Mouse (Mus musculus): Measurements from ENCODE around the gene Olfr1155. TPM values are rescaled to one million over a fixed set of nuclear protein-coding genes. Genes with fewer than 3 reads are reported as not detected.

Gene Olfr1155
- polyA plus RNA-seq (2012; rRNA removed) = not detected in 2 replicates
- polyA plus RNA-seq (2014; fragmentation: Nextera tagmentation; extraction: Ambion mirVana) = not detected in 2 replicates

- Histone ChIP-seq H3K9me3 (ENCODE audit: control insufficient read depth, low read length) (no peaks in the 10 kb centered on the region), H3K4me3 (ENCODE audit: insufficient read depth in 1 of 2, low read depth in 2 of 2, low read length in 2 of 2) (no peak within 1 kb of the TSS), H3K4me2 (ENCODE audit: low read depth) (no peak within 1 kb of the TSS), H3K4me1 (replicated peaks; ENCODE audit: control insufficient read depth in 2 of 2, insufficient read depth in 2 of 2, low read length in 1 of 2) (no peaks in the 10 kb centered on the region), H3K9ac (replicated peaks) (no peak within 1 kb of the TSS), H3K27me3 (ENCODE audit: control insufficient read depth, insufficient read depth, low read length) (no peaks in the 10 kb centered on the region), H3K27ac (no peak within 1 kb of the TSS), H3K36me3 (replicated peaks; ENCODE audit: control insufficient read depth, insufficient read depth, low read depth) (no peaks in the 10 kb centered on the region)
- 86% methylated on average over 1 of the region's 1 CpGs for WGBS (ENCODE audit: insufficient replicate concordance)
- DNase-seq (ENCODE audit: low read depth in 3 of 3, low spot score in 3 of 3) (no peak), ATAC-seq (ENCODE audit: insufficient read depth) (no peak)
- TF ChIP-seq EP300 (IDR thresholded peaks at IDR 0.05; ENCODE audit: low read depth) (no peak), CTCF (IDR thresholded peaks at IDR 0.05; ENCODE audit: low read depth) (no peak)
Measured at GRCm38 (mm10) chr2:87945037-87945436, at the start of gene Olfr1155. Olfr1155 (minus strand) TSS chr2:87945137.

GRCm38 (mm10) chr2:87989813-87990212 lies 44.9 kb upstream of the Olfr1155 start, which contains the start of gene Olfr1158:
Olfr1158 (plus strand) TSS chr2:87990113.
- H3K27ac ChIP-seq = no peak within 1 kb of the TSS
- DNase-seq (ENCODE audit: low read depth in 3 of 3, low spot score in 3 of 3) (no peak), ATAC-seq (ENCODE audit: insufficient read depth) (no peak)
- no peak within 1 kb of the TSS for H3K4me2 ChIP-seq (ENCODE audit: low read depth)
- H3K27me3 ChIP-seq (ENCODE audit: control insufficient read depth, insufficient read depth, low read length) = no peaks in the 10 kb centered on the region
- H3K4me1 ChIP-seq (replicated peaks; ENCODE audit: control insufficient read depth in 2 of 2, insufficient read depth in 2 of 2, low read length in 1 of 2) = no peaks in the 10 kb centered on the region
- H3K9ac ChIP-seq (replicated peaks) = no peak within 1 kb of the TSS
- no peak within 1 kb of the TSS for H3K4me3 ChIP-seq (ENCODE audit: insufficient read depth in 1 of 2, low read depth in 2 of 2, low read length in 2 of 2)
- no peaks in the 10 kb centered on the region for H3K36me3 ChIP-seq (replicated peaks; ENCODE audit: control insufficient read depth, insufficient read depth, low read depth)
- no peak for TF ChIP-seq CTCF (IDR thresholded peaks at IDR 0.05; ENCODE audit: low read depth)
- TF ChIP-seq EP300 (IDR thresholded peaks at IDR 0.05; ENCODE audit: low read depth) = no peak
- H3K9me3 ChIP-seq (ENCODE audit: control insufficient read depth, low read length) = no peaks in the 10 kb centered on the region

GRCm38 (mm10) chr2:87974563-87974962 lies 29.6 kb upstream of the Olfr1155 start, which contains the start of gene Olfr74:
Olfr74 (minus strand) TSS chr2:87974663.
- no peak for ATAC-seq (ENCODE audit: insufficient read depth)
- no peaks in the 10 kb centered on the region for H3K27me3 ChIP-seq (ENCODE audit: control insufficient read depth, insufficient read depth, low read length)

GRCm38 (mm10) chr2:87968199-87968598 lies 23.3 kb upstream of the Olfr1155 start, which contains the start of gene Olfr1157:
Olfr1157 (minus strand) TSS chr2:87968299.
- no peak within 1 kb of the TSS for H3K4me3 ChIP-seq (ENCODE audit: insufficient read depth in 1 of 2, low read depth in 2 of 2, low read length in 2 of 2)
- TF ChIP-seq CTCF (IDR thresholded peaks at IDR 0.05; ENCODE audit: low read depth) (no peak), EP300 (IDR thresholded peaks at IDR 0.05; ENCODE audit: low read depth) (no peak)
- H3K9me3 ChIP-seq (ENCODE audit: control insufficient read depth, low read length) = no peaks in the 10 kb centered on the region
- DNase-seq (ENCODE audit: low read depth in 3 of 3, low spot score in 3 of 3) = no peak
- H3K4me2 ChIP-seq (ENCODE audit: low read depth) = no peak within 1 kb of the TSS
- H3K27me3 ChIP-seq (ENCODE audit: control insufficient read depth, insufficient read depth, low read length) = no peaks in the 10 kb centered on the region
- no peaks in the 10 kb centered on the region for H3K4me1 ChIP-seq (replicated peaks; ENCODE audit: control insufficient read depth in 2 of 2, insufficient read depth in 2 of 2, low read length in 1 of 2)
- ATAC-seq (ENCODE audit: insufficient read depth) = no peak
- no peak within 1 kb of the TSS for H3K9ac ChIP-seq (replicated peaks)
- no peak within 1 kb of the TSS for H3K27ac ChIP-seq
- WGBS (ENCODE audit: insufficient replicate concordance) = 81% methylated on average over 4 of the region's 4 CpGs
- H3K36me3 ChIP-seq (replicated peaks; ENCODE audit: control insufficient read depth, insufficient read depth, low read depth) = no peaks in the 10 kb centered on the region

More at GRCm38 (mm10) chr2:87974563-87974962, 29.6 kb upstream of the Olfr1155 start, which contains the start of gene Olfr74:
- no peak within 1 kb of the TSS for H3K4me3 ChIP-seq (ENCODE audit: insufficient read depth in 1 of 2, low read depth in 2 of 2, low read length in 2 of 2)
- no peak for TF ChIP-seq EP300 (IDR thresholded peaks at IDR 0.05; ENCODE audit: low read depth)
- no peak for TF ChIP-seq CTCF (IDR thresholded peaks at IDR 0.05; ENCODE audit: low read depth)
- H3K9me3 ChIP-seq (ENCODE audit: control insufficient read depth, low read length) = no peaks in the 10 kb centered on the region
- no peak within 1 kb of the TSS for H3K9ac ChIP-seq (replicated peaks)
- no peaks in the 10 kb centered on the region for H3K36me3 ChIP-seq (replicated peaks; ENCODE audit: control insufficient read depth, insufficient read depth, low read depth)
- H3K4me2 ChIP-seq (ENCODE audit: low read depth) = no peak within 1 kb of the TSS
- no peak for DNase-seq (ENCODE audit: low read depth in 3 of 3, low spot score in 3 of 3)
- H3K27ac ChIP-seq = no peak within 1 kb of the TSS
- H3K4me1 ChIP-seq (replicated peaks; ENCODE audit: control insufficient read depth in 2 of 2, insufficient read depth in 2 of 2, low read length in 1 of 2) = no peaks in the 10 kb centered on the region
- WGBS (ENCODE audit: insufficient replicate concordance) = 44% methylated on average over 3 of the region's 3 CpGs

- Histone ChIP-seq H3K9me3 (ENCODE audit: control insufficient read depth, low read length) (no peaks in the 10 kb centered on the region), H3K4me3 (ENCODE audit: insufficient read depth in 1 of 2, low read depth in 2 of 2, low read length in 2 of 2) (no peak within 1 kb of the TSS), H3K4me1 (replicated peaks; ENCODE audit: control insufficient read depth in 2 of 2, insufficient read depth in 2 of 2, low read length in 1 of 2) (no peaks in the 10 kb centered on the region), H3K27ac (no peak within 1 kb of the TSS), H3K27me3 (ENCODE audit: control insufficient read depth, insufficient read depth, low read length) (no peaks in the 10 kb centered on the region), H3K9ac (replicated peaks) (no peak within 1 kb of the TSS), H3K36me3 (replicated peaks; ENCODE audit: control insufficient read depth, insufficient read depth, low read depth) (no peaks in the 10 kb centered on the region), H3K4me2 (ENCODE audit: low read depth) (no peak within 1 kb of the TSS)
- ATAC-seq (ENCODE audit: insufficient read depth) = no peak
- TF ChIP-seq EP300 (IDR thresholded peaks at IDR 0.05; ENCODE audit: low read depth) = no peak
- no peak for TF ChIP-seq CTCF (IDR thresholded peaks at IDR 0.05; ENCODE audit: low read depth)
- no peak for DNase-seq (ENCODE audit: low read depth in 3 of 3, low spot score in 3 of 3)
Measured at GRCm38 (mm10) chr2:87953000-87953399, 8.1 kb upstream of the Olfr1155 start, which contains the start of gene Olfr1156. Olfr1156 (minus strand) TSS chr2:87953100.

Data from liver, embryonic 14.5 days (tissue).